Mouse (Mus musculus): Measurements from ENCODE around the gene Lmntd1.

Gene Lmntd1

DNA sequence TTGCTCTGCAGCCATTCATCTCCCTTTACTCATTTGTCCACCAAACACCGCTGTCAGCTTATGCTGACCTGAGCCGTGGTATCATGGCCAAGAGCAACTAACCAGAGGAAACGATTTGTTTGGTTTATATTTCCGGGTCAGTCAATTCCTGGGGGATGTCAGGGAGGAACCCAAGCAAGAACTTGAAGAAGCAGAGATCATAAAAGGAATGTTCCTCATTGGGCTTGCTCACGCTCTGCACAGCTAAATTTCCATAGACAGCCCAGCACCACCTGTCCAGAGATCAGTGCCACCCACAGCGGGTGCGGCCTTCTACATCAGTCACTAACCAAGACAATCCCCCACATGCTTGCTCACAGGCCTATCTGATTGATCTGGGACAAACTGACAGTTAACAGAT, at the start of gene Lmntd1:
Gene Lmntd1, minus strand, starts transcription at position 101 of the 400 bp plus-strand sequence.
- no peak for DNase-seq (ENCODE audit: low read depth, low spot score)

DNA sequence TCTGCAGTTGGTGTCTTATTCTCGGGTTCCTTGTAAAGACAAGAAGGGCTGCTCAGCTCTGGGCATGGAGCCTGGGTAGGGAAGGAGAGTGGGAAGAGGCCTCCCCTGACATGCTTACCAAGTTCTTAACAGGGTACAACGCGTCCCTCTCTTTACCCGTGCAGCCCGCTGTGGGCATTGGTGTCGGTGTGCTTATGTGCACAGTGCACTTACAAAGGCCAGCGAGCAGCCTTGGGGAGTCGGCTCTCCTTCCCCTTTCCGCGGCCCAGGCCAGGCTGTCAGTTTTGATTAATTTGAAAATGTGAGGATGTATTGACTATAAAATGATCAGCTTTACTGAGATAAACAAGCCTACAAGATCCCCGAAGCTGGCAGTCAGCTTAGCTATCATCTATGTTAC, 46.8 kb upstream of the Lmntd1 start:
- no peak for DNase-seq (ENCODE audit: low read depth, low spot score)

DNA sequence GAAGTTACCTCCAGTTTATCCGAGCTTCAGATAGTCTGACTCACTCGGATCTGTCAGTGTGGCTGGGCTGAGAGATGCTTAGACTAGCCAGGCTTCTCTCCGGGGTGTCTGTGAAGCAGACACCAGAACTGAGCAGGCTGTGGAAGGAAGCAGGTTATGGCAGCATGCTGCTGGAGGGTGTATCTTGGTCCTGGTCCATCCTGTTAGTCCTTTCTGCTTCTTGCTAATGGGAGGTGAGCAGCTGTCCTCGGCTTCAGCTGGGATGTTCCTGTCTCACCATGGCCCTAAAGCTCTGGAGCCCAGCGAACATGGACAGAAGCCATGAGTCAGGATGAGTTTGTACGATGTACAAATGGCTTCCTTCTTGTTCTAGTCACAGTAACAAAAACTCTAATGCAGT, 45.0 kb upstream of the Lmntd1 start:
- no peak for DNase-seq (ENCODE audit: low read depth, low spot score)

DNA sequence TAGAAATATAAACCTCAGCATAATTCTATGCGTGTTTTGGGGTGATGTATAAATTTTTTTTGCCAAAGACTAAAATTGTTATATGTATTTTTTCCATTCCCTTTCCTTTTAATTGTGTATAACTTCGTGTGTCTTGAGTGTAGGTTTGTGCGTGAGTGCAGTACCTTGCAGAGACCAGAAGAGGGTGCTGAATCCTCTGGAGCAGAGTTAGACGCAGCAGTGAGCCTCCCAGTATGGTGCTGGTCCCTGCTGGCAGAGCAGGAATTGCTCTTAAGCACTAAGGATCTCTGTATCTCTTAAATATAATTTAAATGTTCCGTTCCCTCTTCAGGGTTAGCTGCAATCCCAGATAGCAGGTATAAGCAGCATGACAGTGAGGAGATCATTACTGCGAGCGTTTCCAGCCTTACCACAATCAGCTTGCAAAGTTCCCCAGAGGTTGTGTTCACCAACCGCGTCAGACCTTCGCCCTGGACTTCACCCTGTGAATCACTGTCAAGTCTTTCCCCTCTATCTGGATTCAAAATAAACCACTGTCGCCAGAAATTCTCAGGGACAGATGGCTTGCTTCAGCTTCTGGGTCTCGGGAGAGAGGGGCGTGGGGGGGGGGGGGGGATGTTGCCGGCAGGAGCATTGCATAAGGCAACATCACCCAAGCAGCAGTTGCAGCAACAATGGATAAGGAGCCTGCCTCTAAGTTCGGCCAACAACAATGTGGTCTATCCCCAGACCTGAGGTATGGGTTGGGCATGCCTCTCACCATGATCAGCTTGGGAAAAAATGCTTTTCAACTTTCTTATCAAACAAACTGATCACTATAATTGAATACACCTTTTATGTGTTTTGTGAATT, 42.8 kb upstream of the Lmntd1 start:
- DNase-seq (ENCODE audit: low read depth, low spot score) = peak; percentile 80

DNA sequence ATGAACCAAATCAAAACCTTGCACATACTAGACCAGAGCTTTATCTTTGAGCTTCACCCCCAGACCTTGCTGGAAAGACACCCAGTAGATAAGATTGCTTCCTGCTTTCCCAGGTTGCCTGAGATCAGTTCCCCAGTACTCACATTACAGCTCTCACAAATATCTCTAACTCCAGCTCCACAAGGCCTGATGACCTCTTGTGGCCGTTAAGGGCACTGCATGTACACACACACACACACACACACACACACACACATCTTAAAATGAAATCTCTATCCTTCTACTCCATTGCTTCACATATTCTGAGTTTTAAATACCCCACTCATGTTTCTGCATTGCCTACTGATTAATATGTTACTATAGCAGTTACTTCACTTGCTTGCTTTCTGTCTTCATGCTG, 41.6 kb upstream of the Lmntd1 start:
- peak; percentile 33 for DNase-seq (ENCODE audit: low read depth, low spot score)

DNA sequence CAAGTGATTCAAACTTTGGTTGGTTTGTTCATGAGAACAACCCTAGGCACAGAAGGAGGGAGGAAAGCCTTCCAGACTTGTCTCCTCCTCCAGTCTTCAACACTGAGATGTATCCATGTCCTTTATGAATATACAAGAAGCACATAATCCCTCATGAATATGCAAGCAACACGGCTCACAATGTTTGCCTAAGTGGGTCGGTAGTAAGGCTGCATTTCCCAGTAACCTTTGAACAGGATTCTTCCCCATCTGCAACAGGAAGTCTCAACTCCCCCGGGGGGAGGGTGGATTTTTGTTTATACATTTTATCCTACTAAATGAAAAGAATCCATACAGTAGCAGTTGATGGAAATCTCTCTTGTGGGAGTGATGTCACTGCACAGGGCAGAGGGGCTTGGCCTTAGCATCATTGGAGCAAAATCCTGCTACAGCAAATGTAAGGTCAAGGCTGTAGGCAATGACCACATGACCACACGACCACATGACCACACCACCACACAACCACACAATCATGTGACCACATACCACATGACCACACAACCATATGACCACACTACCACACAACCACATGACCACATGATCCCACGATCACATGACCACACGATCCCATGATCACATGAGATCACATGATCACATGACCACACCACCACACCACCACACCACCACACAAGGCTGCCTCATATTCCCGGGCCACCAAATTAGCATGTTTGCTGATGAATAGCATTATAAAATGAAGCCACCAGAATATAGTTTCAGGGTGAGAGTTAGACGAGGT, 40.1 kb upstream of the Lmntd1 start:
- peak; percentile 27 for DNase-seq (ENCODE audit: low read depth, low spot score)

DNA sequence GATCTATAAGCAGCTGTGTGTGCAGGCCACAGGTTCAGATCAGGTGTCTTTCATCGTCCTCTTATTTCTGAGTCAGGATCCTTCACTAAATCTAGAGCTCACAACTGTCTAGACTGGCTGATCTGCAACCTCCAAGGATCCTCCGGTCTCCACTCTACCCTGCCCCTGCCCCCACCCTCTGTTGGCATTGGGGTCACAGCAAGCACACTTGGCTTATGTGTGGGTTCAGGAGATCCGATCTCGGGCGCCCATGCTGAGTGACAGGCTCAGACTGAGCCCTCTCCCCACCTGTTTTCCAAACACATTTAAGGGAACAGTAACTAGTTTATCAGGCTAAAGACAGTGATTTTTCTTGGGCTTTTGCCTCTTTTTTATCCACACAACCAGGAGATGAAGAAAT, 39.5 kb upstream of the Lmntd1 start:
- DNase-seq (ENCODE audit: low read depth, low spot score) = no peak

DNA sequence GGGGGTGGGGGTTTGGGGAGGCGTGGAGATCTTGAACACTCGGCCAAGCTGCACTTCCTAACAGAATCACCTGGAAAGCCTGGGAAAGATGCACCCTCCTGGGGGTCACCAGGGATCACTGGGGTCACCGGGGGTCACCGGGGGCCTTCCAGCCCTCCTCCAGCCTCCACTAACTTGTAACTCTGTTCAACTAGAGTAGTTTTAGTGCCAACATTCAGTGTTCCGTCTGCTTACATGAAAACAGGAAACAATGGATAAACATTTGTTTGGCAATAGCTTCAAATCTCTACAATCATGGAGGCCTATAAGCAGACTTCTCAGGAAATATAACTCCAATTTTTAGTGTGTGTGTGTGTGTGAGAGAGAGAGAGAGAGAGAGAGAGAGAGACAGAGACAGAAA, 38.9 kb upstream of the Lmntd1 start:
- no peak for DNase-seq (ENCODE audit: low read depth, low spot score)

DNA sequence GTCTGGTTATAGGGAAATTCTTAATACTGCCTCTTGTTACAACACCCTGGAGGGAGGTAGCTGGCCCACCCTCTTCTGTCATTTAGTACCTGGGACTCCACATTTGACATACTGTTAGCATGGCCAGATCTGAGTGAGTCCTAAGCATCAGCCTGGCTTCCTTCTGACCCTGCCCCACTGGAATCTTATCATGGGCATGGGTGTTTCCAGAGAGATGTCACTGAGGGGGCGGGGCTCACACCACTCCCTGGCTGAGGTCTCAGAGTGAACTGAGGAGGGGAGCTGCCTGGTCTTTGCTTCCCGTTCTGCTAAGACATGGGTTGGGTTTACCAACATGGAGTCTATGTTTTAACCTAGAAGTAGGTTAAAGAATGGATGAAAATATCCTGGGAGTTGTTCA, 37.9 kb upstream of the Lmntd1 start:
- DNase-seq (ENCODE audit: low read depth, low spot score) = no peak

DNA sequence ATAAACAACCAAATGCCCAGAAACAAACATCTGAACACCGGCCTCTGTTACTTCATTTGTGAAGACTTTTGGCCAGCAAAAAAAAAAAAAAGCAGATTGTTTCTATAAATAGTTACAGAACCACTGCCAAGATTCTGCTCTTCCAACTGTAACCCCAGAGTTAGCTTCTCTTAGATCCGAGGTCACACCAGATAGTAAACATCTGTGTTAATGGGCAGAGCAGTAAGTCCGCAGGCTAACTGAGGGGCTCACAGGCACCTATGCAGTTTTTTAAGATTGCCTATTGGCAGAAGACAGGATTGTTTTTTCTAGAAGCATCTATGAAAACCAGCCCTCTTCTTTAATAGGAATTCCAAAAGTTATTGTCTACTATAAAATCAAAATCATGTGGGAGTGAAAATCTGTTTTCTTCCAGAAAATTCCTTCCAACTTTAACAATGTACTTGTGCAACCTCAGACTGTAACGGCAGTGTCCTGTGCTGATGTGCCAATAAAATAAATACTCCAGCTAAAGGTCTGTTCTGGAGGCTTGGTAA, 26.9 kb upstream of the Lmntd1 start:
- no peak for DNase-seq (ENCODE audit: low read depth, low spot score)

DNA sequence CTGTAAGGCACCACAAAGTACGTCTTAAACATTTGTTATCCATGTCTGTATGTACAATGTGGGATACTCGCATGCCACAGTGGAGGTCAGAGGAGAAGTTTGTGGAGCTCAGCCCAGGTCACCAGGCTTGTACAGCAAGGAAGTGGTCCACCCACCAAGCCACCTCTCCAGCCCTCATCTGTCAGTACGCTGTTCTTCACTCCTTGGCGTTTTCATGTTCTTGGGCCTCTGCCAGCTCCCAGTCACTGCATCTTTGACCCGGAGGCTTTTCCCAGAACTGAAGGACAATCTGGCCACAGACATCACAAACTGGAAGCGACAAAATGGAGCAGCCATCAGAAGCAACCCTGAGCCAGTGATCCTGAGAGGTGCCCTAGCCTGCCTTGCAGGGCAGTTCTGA, 24.1 kb upstream of the Lmntd1 start:
- DNase-seq (ENCODE audit: low read depth, low spot score) = no peak

DNA sequence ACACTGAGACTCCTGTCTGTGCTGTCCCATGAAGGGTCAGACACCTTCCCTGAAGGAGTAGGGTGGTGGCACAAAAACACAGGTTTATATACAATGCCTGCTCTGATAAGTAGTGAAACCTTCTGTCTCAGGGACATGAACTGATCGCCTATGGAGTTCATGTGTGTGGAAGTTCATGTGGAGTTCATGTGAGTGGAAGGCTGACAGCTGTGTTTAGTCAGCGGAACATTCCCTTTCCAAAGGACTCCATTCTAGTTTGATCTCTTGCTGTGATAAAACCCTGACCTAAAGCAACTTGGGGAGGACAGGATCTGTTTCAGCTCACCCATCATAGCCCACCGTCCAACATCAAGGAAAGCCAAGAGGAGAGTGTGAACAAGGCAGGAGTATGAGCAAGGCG, 22.6 kb upstream of the Lmntd1 start:
- DNase-seq (ENCODE audit: low read depth, low spot score) = no peak

DNA sequence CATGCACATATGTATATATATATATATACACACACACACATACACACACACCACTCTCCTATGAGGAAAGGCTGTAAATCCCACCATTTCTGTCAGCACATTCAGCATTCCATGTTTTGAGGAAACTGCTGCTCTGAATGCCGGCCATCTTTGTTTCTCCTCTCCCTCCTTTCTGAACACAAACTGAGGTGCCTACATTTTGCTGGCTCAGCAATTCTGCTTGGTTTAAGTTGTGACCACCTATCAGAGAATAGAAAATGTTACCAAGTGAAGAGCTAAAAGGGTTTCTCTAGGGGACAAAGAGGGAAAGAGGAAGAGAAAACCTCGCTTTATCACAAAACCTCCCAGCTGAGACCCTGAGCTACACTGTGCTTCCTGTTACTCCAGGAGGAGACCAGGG, 20.3 kb upstream of the Lmntd1 start:
- no peak for DNase-seq (ENCODE audit: low read depth, low spot score)

DNA sequence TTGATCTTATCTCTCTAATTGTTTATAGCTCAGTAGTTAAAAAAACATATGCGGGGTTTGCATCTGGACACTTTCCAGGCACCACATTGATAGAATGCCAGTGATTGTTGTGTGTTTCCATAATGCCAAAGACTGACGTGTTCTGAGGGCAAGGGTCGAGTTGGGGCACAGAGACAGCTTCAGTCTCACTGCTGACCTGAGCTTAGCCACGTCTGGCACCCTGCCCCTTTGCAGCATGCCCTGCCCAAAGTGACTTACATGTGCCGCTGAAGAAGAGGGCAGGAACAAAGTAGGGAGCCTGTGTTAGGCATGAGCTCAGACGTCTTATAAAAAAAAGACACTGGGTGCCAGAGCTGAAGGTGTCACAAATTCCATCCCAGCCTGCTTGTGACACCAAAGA, 16.1 kb upstream of the Lmntd1 start:
- no peak for DNase-seq (ENCODE audit: low read depth, low spot score)

DNA sequence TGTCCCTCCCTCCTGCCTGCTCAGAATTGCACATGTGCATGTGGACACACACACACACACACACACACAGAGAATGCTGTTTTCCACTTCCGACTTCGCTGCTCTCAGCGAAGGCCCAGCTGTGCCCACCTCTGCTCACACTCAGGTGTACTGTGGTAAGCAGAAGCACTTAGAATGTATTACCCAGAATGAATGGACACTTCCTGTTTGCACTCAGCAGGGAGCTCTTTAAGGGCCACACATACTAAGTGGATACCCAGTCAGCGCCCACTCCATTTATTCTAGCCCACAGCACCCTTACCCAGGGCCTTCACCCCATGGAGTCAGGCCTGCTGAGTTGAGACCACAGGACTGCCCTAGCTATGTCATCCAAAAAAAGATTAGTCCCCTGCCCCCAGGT, 9.0 kb upstream of the Lmntd1 start:
- no peak for DNase-seq (ENCODE audit: low read depth, low spot score)

DNA sequence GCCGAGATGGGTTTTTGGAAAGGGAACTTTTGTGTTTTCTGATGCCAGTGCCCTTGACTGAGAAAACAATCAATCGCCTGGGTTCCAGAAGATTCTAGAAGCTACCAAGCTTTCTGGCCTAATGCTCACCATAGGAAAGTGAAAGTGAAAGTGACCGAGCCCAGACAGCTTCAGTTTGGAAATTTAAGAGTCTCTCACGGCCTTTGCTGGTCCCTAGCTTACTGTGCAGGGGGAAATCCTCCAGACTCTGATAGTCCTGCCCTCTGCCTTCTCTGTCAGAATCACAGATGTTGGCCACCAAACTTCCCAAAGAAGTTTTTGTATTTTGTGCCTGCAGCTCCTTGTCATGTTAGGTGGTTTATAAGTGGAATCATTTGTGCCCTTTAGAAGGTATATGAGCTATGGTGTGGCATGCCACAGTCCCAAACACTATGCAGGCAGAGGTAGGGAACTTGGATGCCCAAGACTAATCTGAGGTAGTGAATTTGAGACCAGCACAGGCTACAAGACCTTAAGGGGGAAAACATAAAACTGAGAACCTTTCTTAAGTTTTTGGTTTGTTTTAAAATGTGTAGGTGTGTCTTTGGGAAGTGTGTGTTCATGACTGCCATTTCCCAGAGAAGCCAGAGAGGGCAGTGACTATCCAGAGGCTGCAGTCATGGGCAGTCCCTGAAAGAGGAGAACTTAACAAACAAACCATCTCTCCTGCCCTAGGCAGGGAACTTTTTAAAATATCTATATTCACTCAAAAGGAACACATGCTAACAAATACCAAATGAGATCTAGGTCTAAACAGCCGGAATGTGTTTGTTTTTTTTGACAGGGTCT, 2.5 kb upstream of the Lmntd1 start:
- no peak for DNase-seq (ENCODE audit: low read depth, low spot score)

DNA sequence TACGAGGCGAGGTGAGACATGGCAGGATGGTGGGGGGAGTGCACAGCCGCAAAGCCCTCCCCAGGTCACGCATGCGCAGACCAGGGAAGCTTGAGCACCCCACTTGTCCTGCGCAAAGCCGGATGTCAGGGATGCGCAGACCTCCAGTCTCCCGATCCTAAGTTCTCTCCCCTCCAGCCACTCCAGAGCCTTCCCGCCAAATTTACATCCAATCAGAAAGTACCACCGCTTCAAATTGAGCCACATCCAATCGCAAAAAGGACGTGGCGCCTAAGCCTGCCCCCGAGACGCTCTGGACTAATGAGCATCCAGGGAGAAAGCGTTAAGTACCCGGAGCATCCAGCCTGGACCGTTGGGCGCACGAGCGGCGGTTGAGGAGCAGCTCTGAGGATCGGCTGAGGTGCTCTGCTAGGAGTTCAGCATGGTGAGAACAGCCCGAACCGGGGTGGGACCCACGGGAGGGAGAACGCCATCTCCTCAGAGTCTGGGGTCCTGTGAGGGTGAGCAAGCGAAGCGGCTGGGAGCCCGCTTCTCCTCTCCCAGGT, 1.6 kb upstream of the Lmntd1 start, which contains the start of gene Tuba3b:
Gene Tuba3b, plus strand, starts transcription at position 92 of the 545 bp plus-strand sequence.
- peak; percentile 57 for DNase-seq (ENCODE audit: low read depth, low spot score)

DNA sequence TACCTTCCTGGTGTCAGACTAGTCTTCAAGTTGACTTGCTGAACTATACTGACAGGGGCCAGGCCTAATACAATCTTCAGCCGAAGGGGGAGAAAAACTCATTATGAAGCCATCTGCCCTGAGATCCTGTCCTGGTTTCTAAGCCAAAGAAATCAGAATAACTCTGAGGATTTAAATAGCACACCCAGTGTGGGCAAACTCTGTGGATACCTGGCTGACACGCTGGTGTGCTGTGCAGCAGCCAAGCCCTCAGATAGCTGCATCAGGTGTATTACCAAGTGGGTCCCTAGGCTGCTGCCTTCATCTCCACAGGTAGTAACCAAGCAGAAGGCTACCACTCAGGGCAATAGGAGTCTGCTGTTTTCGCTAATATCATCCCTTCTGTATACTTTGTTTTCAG, 1.5 kb downstream of the Lmntd1 start:
- no peak for DNase-seq (ENCODE audit: low read depth, low spot score)

DNA sequence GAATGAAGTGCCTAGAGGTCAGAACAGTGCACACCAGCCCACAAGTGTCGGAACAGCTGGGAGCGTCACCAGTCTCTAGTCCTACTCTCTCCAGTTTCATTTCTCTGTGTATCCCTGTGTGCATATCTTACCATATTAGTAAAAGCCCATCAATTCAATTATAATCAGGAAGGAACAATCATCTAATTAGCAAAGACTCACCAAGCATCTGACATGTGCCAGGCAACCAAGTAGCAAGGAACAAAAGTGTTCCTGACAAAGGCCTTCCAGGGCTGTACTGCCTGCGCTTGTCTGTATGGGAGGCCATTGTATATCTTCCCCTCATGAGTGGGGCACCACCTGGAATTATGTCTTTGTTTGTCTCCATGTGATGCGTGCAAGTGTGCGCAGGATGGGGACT, 3.2 kb downstream of the Lmntd1 start:
- no peak for DNase-seq (ENCODE audit: low read depth, low spot score)

DNA sequence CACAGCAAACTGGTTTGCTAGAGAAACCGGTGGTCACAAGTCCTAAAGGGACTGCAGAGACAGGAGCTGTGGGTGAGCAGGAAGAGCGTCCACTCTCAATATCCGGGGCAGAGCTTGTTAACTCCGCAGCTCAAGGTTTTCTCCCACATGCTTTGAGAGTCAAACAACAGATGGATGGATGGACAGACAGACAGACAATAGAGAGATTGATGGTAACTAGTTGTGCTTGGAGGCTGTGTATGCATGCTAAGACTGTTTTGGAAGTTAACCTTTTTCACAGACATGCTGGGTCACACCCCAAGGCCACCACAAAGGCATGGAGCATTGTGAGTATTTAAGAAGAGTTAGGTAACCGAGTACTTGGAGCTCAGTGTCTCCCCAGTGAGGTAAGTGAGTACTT, 5.4 kb downstream of the Lmntd1 start:
- no peak for DNase-seq (ENCODE audit: low read depth, low spot score)

DNA sequence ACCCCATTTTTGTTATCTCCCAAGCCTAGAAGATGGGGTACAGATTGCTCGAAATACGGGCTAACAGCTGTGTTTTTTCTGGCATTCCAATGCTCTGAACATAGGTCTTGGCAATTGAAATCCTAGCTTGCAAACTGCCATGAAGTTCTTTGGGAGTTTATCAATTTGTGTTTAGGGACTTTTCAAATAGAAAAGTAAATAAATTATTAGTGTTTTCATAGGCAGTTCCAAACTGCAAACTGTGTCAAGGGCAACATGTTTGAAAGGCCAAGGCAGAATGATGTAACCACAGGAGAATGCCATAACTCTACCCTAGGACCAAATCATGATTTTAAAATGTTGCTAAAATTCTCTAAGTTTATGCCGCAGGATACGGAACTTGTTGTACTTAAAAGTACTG, 6.4 kb downstream of the Lmntd1 start:
- DNase-seq (ENCODE audit: low read depth, low spot score) = no peak

DNA sequence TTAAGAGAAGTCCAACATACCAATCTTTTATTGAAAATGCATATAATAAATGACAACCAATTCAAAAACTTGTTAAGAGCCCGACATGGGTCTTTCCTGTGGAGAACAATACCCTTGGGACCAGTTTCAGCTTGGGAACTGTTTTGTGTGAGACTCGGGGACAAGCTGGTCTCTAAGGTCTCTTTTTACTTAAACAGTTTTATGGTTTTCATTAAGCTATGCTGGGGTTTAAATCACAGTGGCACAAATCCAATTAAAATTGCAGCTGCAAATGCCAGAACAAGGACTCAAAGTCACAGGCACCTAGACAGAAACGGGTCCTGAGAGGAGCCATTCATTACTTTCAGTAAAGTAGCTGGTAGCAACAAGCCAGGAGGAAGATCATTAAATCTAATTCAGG, 8.9 kb downstream of the Lmntd1 start:
- DNase-seq (ENCODE audit: low read depth, low spot score) = no peak
